Mouse (Mus musculus): Measurements from ENCODE around the gene Ttc5.

DNA sequence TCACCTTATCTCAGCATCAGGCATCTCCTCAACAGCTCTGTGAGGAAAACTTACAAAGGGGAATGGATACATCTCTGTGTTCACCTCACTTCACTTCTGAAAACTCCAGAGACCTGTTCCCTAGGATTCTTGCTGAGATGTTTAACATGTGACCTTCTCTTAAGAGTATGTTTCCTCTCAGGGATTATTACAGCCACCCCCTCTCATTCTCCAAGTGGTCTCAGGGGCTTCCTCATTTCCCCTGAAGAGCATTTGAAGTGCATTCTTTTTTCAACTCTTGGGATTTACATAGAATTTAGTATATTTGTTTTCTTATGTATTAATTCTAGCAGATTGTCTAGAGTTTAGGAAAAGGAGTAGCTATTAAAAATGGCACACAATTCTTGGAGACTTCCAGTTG lies 40.3 kb downstream of the Ttc5 start, which contains the start of gene Olfr749:
- TF ChIP-seq CTCF (IDR thresholded peaks at IDR 0.05; ENCODE audit: low read depth): no peak
- TF ChIP-seq EP300 (IDR thresholded peaks at IDR 0.05; ENCODE audit: low read depth): no peak
